Mouse (Mus musculus) limb, embryonic 14.5 days (tissue): Measurements from ENCODE around the gene Prmt8. TPM values are rescaled to one million over a fixed set of nuclear protein-coding genes. Genes with fewer than 3 reads are reported as not detected.

Experiments used
- ATAC-seq: fragments of 200-750 bp; cut with Nextera tagmentation; 2 replicates; pipeline ENCODE4 v1.8.0; 2017; ENCODE audit warnings: low read depth, moderate number of reproducible peaks, moderate TSS enrichment; ENCODE audit not compliant: low FRiP score
- DNase-seq: peaks from one replicate; pipeline ENCODE4 v3.0.0-alpha.2; 2015; ENCODE audit warnings: low spot score
- H3K27ac ChIP-seq: fragments of 300-500 bp; sonication (generic); replicated peaks from 2 replicates; pipeline ENCODE4 v1.5.1; 2014; ENCODE audit warnings: low read depth, mild to moderate bottlenecking, low read length, moderate library complexity, mixed read lengths
- H3K27me3 ChIP-seq: fragments of 300-500 bp; sonication (generic); 2 replicates; pipeline ENCODE4 v1.6.1; 2014; ENCODE audit warnings: low read length, mixed read lengths; ENCODE audit not compliant: control insufficient read depth, insufficient read depth
- H3K36me3 ChIP-seq: fragments of 300-500 bp; sonication (generic); 2 replicates; pipeline ENCODE4 v1.6.1; 2014; ENCODE audit warnings: mild to moderate bottlenecking, low read length, moderate library complexity, mixed read lengths; ENCODE audit not compliant: control insufficient read depth, insufficient read depth
- H3K4me1 ChIP-seq: fragments of 300-500 bp; sonication (generic); 2 replicates; pipeline ENCODE4 v1.6.1; 2014; ENCODE audit warnings: antibody characterized with exemption, low read length, mixed read lengths; ENCODE audit not compliant: control insufficient read depth, insufficient read depth
- H3K4me2 ChIP-seq: fragments of 300-500 bp; sonication (generic); replicated peaks from 2 replicates; pipeline ENCODE4 v1.6.1; 2014; ENCODE audit warnings: low read depth, mild to moderate bottlenecking, low read length, moderate library complexity; ENCODE audit not compliant: severe bottlenecking
- H3K4me3 ChIP-seq: fragments of 300-500 bp; sonication (generic); replicated peaks from 2 replicates; pipeline ENCODE4 v1.5.1; 2014; ENCODE audit warnings: low read length
- H3K9ac ChIP-seq: fragments of 300-500 bp; sonication (generic); 2 replicates; pipeline ENCODE4 v1.6.1; 2014; ENCODE audit warnings: mild to moderate bottlenecking, low read depth, low read length, moderate library complexity; ENCODE audit not compliant: severe bottlenecking
- H3K9me3 ChIP-seq: fragments of 300-500 bp; sonication (generic); 2 replicates; pipeline ENCODE4 v1.6.1; 2016; ENCODE audit warnings: low read length; ENCODE audit not compliant: control insufficient read depth
- POLR2A ChIP-seq: fragments of 200-500 bp; IDR thresholded peaks from 2 replicates; pipeline ENCODE4 v1.8.0; 2012; ENCODE audit warnings: inconsistent platforms, mild to moderate bottlenecking, moderate library complexity, borderline replicate concordance; ENCODE audit not compliant: insufficient read depth, insufficient read length; ENCODE audit errors: extremely low read depth
- WGBS: fragments of 180-500 bp; shearing (Covaris S2); extraction: QIAGEN DNeasy Blood & Tissue Kit; methylation state at CpG from one replicate; pipeline ENCODE4 v1.1.7; 2014; 5-methylcytosine and 5-hydroxymethylcytosine counted together
- microRNA-seq: library from miRNA; unstranded; fragments of <30 nt; microRNA quantifications from one replicate; pipeline ENCODE4, GENCODE M21; 2016
- polyA plus RNA-seq, 2 experiments: library from polyadenylated mRNA; depleted of rRNA in 1 of 2; stranded (reverse) in 1 of 2; unstranded in 1 of 2; fragments of >200 nt; fragmentation: Nextera tagmentation in 1 of 2; extraction: Ambion mirVana in 1 of 2; gene quantifications; 2 replicates each; pipeline versions ENCODE4 v1.2.1 to v1.2.3; 2012 to 2014

Gene Prmt8
- polyA plus RNA-seq, 2 experiments: 0.31 to 0.34 TPM

GRCm38 (mm10) chr6:127641077-127641801 lies 128.0 kb downstream of the Prmt8 start:
- H3K4me1 ChIP-seq: no peaks in the 10 kb centered on the region
- WGBS: 61% methylated on average over 8 of the region's 8 CpGs
- H3K9ac ChIP-seq: no peak overlapping the region
- no peaks in the 10 kb centered on the region for H3K9me3 ChIP-seq
- no peak for TF ChIP-seq POLR2A
- no peak for ATAC-seq
- H3K36me3 ChIP-seq: no peaks in the 10 kb centered on the region
- no peak overlapping the region for H3K4me3 ChIP-seq
- no peak overlapping the region for H3K27ac ChIP-seq
- DNase-seq: no peak
- H3K27me3 ChIP-seq: no peaks in the 10 kb centered on the region
- no peak overlapping the region for H3K4me2 ChIP-seq

Small RNA genes lying within 50 kb of the gene (microRNA-seq; reads per million reads assigned to microRNA genes)
- not detected for gene Mir7233

Other genes with a start within 250 kb of the Prmt8 start
- gene Cracr2a, start 208.1 kb downstream of the Prmt8 start, polyA plus RNA-seq (2012; rRNA removed): 1.3 and 1.5 TPM in 2 replicates
- gene Cracr2a, start 208.1 kb downstream of the Prmt8 start, polyA plus RNA-seq (2014; fragmentation: Nextera tagmentation; extraction: Ambion mirVana): 1.0 and 1.4 TPM in 2 replicates
- 18.5 and 20.1 TPM in 2 replicates for gene Tspan11, start 118.1 kb upstream of the Prmt8 start, polyA plus RNA-seq (2012; rRNA removed)
- 19.8 and 25.2 TPM in 2 replicates for gene Tspan11, start 118.1 kb upstream of the Prmt8 start, polyA plus RNA-seq (2014; fragmentation: Nextera tagmentation; extraction: Ambion mirVana)